Mouse (Mus musculus) hindbrain, embryonic 14.5 days (tissue): ENCODE measurements around the gene Scaper. TPM values are rescaled to one million over a fixed set of nuclear protein-coding genes. Genes with fewer than 3 reads are reported as not detected.

ENCODE experiments used
- ATAC-seq: fragments of 200-750 bp; cut with Nextera tagmentation; 2 replicates; pipeline ENCODE4 v1.8.0; 2017; ENCODE audit warnings: moderate number of reproducible peaks, mild to moderate bottlenecking, moderate TSS enrichment, moderate library complexity; ENCODE audit not compliant: low FRiP score
- DNase-seq: peaks from one replicate; pipeline ENCODE4 v3.0.0-alpha.2; 2015; ENCODE audit warnings: low spot score
- H3K27ac ChIP-seq: fragments of 300-500 bp; sonication (generic); 2 replicates; pipeline ENCODE4 v1.5.1; 2014; ENCODE audit warnings: mild to moderate bottlenecking, moderate library complexity
- H3K27me3 ChIP-seq: fragments of 300-500 bp; sonication (generic); 2 replicates; pipeline ENCODE4 v1.6.1; 2014; ENCODE audit warnings: mild to moderate bottlenecking, low read length, mixed read lengths; ENCODE audit not compliant: control insufficient read depth, insufficient read depth
- H3K36me3 ChIP-seq: fragments of 300-500 bp; sonication (generic); replicated peaks from 2 replicates; pipeline ENCODE4 v1.6.1; 2014; ENCODE audit not compliant: control insufficient read depth, insufficient read depth
- H3K4me1 ChIP-seq: fragments of 300-500 bp; sonication (generic); replicated peaks from 2 replicates; pipeline ENCODE4 v1.6.1; 2014; ENCODE audit warnings: antibody characterized with exemption, low read length, mixed read lengths; ENCODE audit not compliant: control insufficient read depth, insufficient read depth
- H3K4me2 ChIP-seq: fragments of 300-500 bp; sonication (generic); replicated peaks from 2 replicates; pipeline ENCODE4 v1.6.1; 2014; ENCODE audit warnings: mild to moderate bottlenecking, moderate library complexity
- H3K4me3 ChIP-seq: fragments of 300-500 bp; sonication (generic); replicated peaks from 2 replicates; pipeline ENCODE4 v1.5.1; 2014; ENCODE audit warnings: mild to moderate bottlenecking, low read length
- H3K9ac ChIP-seq: fragments of 300-500 bp; sonication (generic); 2 replicates; pipeline ENCODE4 v1.6.1; 2014
- H3K9me3 ChIP-seq: fragments of 300-500 bp; sonication (generic); 2 replicates; pipeline ENCODE4 v1.6.1; 2016; ENCODE audit warnings: low read length; ENCODE audit not compliant: control insufficient read depth
- WGBS: fragments of 180-500 bp; shearing (Covaris S2); extraction: QIAGEN DNeasy Blood & Tissue Kit; methylation state at CpG from one replicate; pipeline ENCODE4 v1.1.7; 2014; 5-methylcytosine and 5-hydroxymethylcytosine counted together
- polyA plus RNA-seq: library from polyadenylated mRNA; unstranded; fragments of >200 nt; fragmentation: Nextera tagmentation; extraction: Ambion mirVana; gene quantifications from 2 replicates; pipeline ENCODE4 v1.2.1, GENCODE M21; 2014

Scaper gene
- polyA plus RNA-seq, 1 experiment from 2014 or later: 43.5 TPM

- 1% methylated on average over 30 of the region's 30 CpGs for WGBS
- H3K4me3 ChIP-seq: peak overlapping the region; percentile 1; the same call in 1 of the 2 replicates
- no peak overlapping the region for H3K9ac ChIP-seq
- no peak overlapping the region for H3K4me2 ChIP-seq
- H3K27ac ChIP-seq: no peak overlapping the region
- peaks cover 99% of the 10 kb centered on the region for H3K27me3 ChIP-seq
- 0 out of 2 replicates have a peak, but pooled peaks cover 4% of the 10 kb centered on the region for H3K4me1 ChIP-seq
- no peaks in the 10 kb centered on the region for H3K9me3 ChIP-seq
- DNase-seq (peak; percentile 26), ATAC-seq (no peak)
- H3K36me3 ChIP-seq: no peaks in the 10 kb centered on the region
Observed at GRCm38 (mm10) chr9:55544861-55545555, 392.9 kb downstream of the Scaper start.

- WGBS: under 1% methylated on average over 46 of the region's 46 CpGs
- H3K4me3 ChIP-seq: peak overlapping the region; percentile 11; the same call in 1 of the 2 replicates
Observed at GRCm38 (mm10) chr9:55543703-55544401, 394.1 kb downstream of the Scaper start.

DNA sequence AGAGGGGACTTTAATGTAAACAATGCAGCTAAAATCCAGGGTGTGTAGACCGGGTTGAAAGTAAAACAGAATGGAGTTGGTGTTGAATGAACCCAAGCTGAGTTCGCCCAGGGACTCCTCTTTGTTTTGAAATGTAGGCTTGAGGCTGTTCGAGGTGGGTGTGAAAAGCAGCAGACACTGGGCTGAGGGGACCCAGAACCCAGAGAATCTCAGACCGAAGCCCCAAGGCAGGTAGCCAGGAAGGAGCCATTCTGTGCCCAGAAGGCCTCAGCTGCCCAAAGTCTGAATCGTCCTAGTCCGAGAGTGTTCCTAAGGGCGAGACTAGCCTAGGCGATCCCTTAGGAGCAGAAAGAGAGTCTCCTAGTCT, 394.6 kb downstream of the Scaper start:
- 0 out of 2 replicates have a peak, but pooled peaks cover 4% of the 10 kb centered on the region for H3K4me1 ChIP-seq
- 3% methylated on average over 8 of the region's 8 CpGs for WGBS
- peaks cover 98% of the 10 kb centered on the region for H3K27me3 ChIP-seq
- H3K9ac ChIP-seq: no peak overlapping the region
- ATAC-seq (no peak), DNase-seq (no peak)
- no peak overlapping the region for H3K27ac ChIP-seq
- H3K4me3 ChIP-seq: no peak overlapping the region
- H3K9me3 ChIP-seq: no peaks in the 10 kb centered on the region
- H3K4me2 ChIP-seq: no peak overlapping the region
- H3K36me3 ChIP-seq: no peaks in the 10 kb centered on the region

More at GRCm38 (mm10) chr9:55543703-55544401, 394.1 kb downstream of the Scaper start:
- ATAC-seq (no peak), DNase-seq (no peak)
- Histone ChIP-seq H3K27ac (no peak overlapping the region; the same call in 1 of the 2 replicates), H3K9ac (no peak overlapping the region; the same call in 1 of the 2 replicates), H3K27me3 (peaks cover 98% of the 10 kb centered on the region), H3K9me3 (no peaks in the 10 kb centered on the region), H3K4me2 (peak overlapping the region; percentile 27), H3K36me3 (no peaks in the 10 kb centered on the region), H3K4me1 (0 out of 2 replicates have a peak, but pooled peaks cover 4% of the 10 kb centered on the region)

DNA sequence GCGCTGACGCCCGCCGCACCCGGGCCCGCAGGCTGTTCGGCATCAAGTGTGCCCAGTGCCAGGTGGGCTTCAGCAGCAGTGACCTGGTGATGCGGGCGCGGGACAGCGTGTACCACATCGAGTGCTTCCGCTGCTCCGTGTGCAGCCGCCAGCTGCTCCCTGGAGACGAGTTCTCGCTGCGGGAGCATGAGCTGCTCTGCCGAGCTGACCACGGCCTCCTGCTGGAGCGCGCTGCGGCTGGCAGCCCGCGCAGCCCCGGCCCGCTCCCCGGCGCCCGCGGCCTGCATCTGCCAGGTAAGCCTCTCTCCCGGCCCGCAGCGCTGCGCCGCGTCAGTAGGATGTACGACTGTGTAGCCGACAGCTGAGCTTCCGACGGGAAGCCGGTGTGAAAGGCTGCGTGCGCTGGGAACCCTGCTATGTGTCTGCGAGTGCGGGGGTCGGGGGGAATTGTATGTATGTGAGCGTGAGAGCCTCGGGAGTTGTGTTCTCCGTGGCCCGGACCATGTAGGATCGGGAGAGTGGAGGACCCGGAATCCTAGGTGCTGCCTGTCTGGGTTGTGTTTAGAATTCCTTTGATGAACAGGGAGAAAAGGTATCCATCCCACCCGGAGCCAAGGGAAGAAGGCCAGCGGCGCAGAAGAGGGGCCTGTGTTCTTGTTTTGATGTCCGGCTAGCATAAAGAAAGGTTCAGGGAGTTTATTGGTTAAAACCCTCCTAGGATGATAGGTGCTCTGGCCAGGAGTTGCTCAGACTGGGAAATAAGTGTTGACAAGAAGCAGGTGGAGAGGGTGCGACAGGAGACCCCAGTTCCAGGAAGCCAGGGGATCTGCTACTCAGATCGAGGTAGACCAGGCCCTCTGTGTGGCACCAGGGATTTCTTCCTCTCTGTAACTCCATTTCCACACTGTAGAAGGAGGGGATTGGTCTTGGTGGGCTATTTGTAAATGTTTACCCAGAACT, 395.3 kb downstream of the Scaper start:
- H3K9me3 ChIP-seq: no peaks in the 10 kb centered on the region
- H3K9ac ChIP-seq: no peak overlapping the region
- no peak for ATAC-seq
- no peaks in the 10 kb centered on the region for H3K36me3 ChIP-seq
- WGBS: under 1% methylated on average over 52 of the region's 59 CpGs
- peaks cover 98% of the 10 kb centered on the region for H3K27me3 ChIP-seq
- H3K27ac ChIP-seq: no peak overlapping the region
- 0 out of 2 replicates have a peak, but pooled peaks cover 4% of the 10 kb centered on the region for H3K4me1 ChIP-seq
- peak overlapping the region; percentile 46 for H3K4me2 ChIP-seq
- peak overlapping the region; percentile 29 for H3K4me3 ChIP-seq
- no peak for DNase-seq

GRCm38 (mm10) chr9:55541681-55542365, 396.1 kb downstream of the Scaper start:
- WGBS: under 1% methylated on average over 58 of the region's 59 CpGs
- peak overlapping the region; percentile 46 for H3K4me2 ChIP-seq
- no peak for ATAC-seq
- no peak overlapping the region for H3K9ac ChIP-seq
- DNase-seq: no peak
- H3K4me3 ChIP-seq: peak overlapping the region; percentile 29
- H3K27me3 ChIP-seq: peaks cover 98% of the 10 kb centered on the region
- H3K9me3 ChIP-seq: no peaks in the 10 kb centered on the region
- H3K27ac ChIP-seq: no peak overlapping the region
- H3K4me1 ChIP-seq: 0 out of 2 replicates have a peak, but pooled peaks cover 4% of the 10 kb centered on the region
- H3K36me3 ChIP-seq: no peaks in the 10 kb centered on the region

DNA sequence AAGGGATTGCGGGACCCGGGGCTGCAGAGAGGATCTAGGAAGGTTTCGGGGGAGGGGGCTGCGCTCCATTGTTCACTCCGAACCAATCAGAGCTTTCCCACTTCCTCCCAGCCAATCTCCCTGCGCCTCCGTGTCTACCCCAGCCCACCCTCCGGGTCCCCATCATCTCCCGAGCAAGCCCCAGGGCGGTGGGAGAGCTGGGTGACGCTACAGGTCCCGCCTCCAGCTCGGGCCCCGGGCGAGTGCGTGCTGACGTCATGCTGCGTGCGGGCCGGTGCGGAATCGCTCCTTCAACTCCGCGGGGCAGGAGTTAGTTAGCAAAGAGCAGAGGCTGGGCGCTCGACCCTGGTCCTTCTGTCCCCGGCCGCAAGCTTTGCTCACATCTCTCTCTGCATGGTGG, 397.0 kb downstream of the Scaper start:
- H3K4me2 ChIP-seq: peak overlapping the region; percentile 46
- H3K9me3 ChIP-seq: no peaks in the 10 kb centered on the region
- peaks cover 94% of the 10 kb centered on the region for H3K27me3 ChIP-seq
- 0 out of 2 replicates have a peak, but pooled peaks cover 4% of the 10 kb centered on the region for H3K4me1 ChIP-seq
- peak; percentile 88 for ATAC-seq
- H3K9ac ChIP-seq: no peak overlapping the region
- WGBS: 1% methylated on average over 28 of the region's 28 CpGs
- peak overlapping the region; percentile 29 for H3K4me3 ChIP-seq
- peak; percentile 66 for DNase-seq
- no peak overlapping the region for H3K27ac ChIP-seq
- no peaks in the 10 kb centered on the region for H3K36me3 ChIP-seq

- Histone ChIP-seq H3K36me3 (no peaks in the 10 kb centered on the region), H3K4me2 (peak overlapping the region; percentile 46), H3K27ac (no peak overlapping the region), H3K4me3 (peak overlapping the region; percentile 29), H3K27me3 (peaks cover 89% of the 10 kb centered on the region), H3K4me1 (0 out of 2 replicates have a peak, but pooled peaks cover 4% of the 10 kb centered on the region), H3K9me3 (no peaks in the 10 kb centered on the region), H3K9ac (no peak overlapping the region)
- DNase-seq (no peak), ATAC-seq (no peak)
- under 1% methylated on average over 12 of the region's 12 CpGs for WGBS
Observed at GRCm38 (mm10) chr9:55540391-55540770, 397.5 kb downstream of the Scaper start.

DNA sequence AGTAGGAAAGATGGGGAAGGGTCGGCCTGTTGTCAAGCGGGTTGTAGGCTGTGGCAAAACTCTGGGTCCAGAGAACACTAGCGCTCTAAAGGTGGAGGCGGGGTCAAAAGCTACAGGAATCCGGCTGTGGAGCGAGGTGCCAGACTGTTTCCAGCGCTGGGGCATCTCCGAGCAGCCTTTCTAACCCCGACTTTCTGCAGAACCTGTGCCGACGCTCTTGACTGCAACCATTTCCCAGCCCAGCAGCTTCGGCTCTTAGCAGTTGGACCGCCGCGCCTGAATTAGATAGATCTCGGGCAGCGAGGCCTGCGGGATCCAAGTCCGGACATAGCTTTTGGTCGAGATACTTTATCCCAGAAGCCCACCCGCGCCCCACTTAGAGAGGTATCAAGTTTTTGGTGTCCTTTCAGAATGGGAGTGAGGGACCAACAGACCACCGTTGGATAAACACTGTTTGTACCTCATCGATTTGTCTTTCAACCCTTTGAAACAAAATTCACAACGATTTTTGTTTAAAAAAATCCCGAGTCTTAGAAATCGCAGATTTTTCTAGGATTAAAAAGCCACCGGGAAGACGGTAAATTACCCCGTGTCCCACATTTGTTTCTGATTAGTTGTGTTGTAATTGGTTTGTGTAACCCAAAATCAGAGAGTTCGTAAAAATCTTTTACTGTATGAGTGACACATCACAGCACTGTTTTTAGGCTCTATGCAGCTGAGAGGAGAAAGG, 398.1 kb downstream of the Scaper start:
- H3K27ac ChIP-seq: no peak overlapping the region
- H3K4me2 ChIP-seq: peak overlapping the region; percentile 46; the same call in 1 of the 2 replicates
- 1% methylated on average over 31 of the region's 31 CpGs for WGBS
- no peaks in the 10 kb centered on the region for H3K9me3 ChIP-seq
- peak overlapping the region; percentile 29; the same call in 1 of the 2 replicates for H3K4me3 ChIP-seq
- peaks cover 84% of the 10 kb centered on the region for H3K27me3 ChIP-seq
- H3K4me1 ChIP-seq: 0 out of 2 replicates have a peak, but pooled peaks cover 4% of the 10 kb centered on the region
- ATAC-seq: no peak
- peak; percentile 34 for DNase-seq
- H3K36me3 ChIP-seq: no peaks in the 10 kb centered on the region
- no peak overlapping the region for H3K9ac ChIP-seq
